Mouse (Mus musculus) 416B (cell line): Measurements from ENCODE around the gene Sigmar1.
A peak's percentile ranks its signal among the peaks of the same experiment; 100 is the strongest.
"Not testable (repeated sequence)": the region's sequence is repeated elsewhere in the genome, so short reads cannot be mapped to it uniquely, and the experiment has no call there.

Source experiments
- DNase-seq: peaks from one replicate; pipeline ENCODE4 v3.0.0; 2011; ENCODE audit warnings: low read depth

Sigmar1 gene

DNA sequence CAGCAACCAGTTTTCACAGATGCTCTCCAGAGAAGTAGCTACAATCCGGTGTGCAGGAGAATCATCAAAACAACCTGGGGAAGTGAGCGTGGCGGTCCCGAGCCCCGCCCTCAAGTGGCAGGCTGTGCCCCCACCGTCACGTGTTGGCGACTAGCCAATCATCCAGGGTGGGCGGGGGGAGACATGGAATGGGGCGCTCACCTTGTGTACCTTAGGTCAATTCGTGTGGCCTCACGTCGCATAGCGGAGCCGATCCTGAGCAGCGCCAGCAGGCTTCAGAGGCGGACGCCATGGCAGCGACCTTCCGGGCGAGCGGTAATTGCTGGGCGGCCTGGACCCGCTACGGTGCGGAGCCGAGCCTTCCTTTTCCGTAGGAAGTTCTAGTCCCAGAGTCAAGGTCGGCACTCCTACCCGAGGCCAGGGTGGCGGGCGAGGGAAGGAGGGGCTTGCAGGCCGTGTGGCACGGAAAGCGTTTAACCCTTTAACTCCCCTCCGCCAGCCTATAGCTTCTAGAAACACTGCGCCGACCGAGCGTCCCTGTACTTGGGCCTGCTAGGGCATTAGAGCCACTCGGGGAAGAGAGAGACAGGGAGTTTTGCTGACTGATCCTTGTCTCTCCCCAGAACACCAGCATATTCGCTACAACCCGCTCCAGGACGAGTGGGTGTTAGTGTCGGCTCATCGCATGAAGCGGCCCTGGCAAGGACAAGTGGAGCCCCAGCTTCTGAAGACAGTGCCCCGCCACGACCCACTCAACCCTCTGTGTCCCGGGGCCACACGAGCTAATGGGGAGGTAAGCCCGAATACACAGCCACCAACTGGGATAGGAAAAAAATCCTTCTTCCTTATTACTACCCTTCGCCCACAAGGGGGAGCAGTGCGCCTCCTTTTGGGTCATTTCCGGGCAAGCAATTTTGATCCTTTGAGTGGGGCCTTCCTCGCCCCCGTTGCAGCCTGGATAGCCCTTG is at the start of gene Sigmar1:
Gene Sigmar1 (minus strand): TSS at position 820 of the 968 bp plus-strand sequence.
- peak; percentile 93 for DNase-seq

DNA sequence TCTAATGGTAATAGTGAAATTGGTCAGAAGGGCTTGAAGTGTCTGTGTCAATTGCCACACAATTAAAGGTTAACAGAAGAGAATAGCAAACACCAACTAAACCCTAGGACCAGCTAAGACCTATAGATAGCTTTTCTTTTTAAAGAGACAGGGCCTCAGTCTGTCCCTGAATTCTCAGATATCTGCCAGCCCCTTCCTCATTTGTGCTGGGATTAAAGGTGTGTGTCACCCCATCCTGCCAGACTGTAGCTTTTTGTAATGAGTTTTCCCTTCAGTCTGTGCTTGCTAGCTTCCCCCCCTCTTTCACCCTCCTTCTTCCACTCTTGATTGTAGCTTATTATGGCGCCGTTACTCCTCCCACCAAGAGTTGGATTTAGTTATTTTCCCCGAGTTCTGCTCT is 27.2 kb upstream of the Sigmar1 start:
- not testable (repeated sequence) for DNase-seq

DNA sequence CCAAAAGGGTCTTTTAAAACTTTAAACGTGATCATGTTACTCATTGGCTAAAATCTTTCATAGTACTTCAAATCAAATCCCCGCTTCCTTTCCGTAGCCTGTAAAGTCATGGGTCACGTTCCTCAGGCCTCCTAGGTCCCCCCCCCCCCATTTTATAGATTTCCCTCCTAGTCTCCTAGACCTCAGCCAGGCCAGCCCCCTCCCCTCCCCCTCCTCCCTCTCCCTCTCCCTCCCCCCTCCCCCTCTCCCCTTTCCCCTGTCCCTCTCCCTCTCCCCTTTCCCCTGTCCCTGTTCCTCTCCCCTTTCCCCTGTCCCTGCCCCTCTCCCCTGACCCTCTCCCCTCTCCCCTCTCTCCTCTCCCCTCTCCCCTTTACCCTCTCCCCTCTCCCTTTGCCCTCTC is 26.8 kb upstream of the Sigmar1 start:
- DNase-seq, result not testable (repeated sequence)

DNA sequence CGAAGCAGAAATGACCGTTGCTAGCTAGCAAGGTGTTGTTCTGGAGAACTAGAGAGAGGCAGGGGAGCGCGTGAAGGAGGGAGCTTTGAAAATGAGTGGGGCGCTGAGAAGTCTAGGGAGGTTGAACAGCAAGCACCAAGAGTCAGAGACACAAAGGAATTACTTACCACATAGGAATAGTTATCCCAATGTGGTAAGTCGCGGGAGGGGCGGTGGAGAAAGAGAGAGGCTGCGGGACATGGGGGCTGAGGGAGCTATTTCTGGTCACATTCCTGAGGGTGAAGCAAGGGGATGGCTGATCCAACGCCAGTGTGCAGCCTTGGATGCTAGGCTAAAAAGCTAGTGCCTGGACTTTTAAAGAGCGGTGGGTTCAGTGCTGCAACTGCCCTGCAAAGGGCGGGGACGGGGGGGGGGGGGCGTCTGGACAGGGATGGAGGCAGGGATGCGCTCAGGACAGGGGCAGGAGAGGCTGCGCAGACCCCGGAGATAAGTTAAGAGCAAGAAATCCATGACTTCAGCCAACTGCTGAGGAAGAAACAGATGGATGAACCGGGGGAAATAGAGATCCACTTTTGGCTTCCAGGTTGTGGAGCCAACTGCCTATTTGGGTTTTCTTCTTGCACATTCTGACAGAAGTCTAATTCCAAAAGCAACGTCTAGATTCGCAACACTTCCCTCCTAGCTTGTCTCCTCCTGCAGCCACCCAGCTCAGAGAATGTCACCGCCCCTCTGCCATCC is 26.0 kb upstream of the Sigmar1 start:
- not testable (repeated sequence) for DNase-seq

GRCm38 (mm10) chr4:41781271-41781670 is 25.3 kb upstream of the Sigmar1 start:
- DNase-seq, result not testable (repeated sequence)

- not testable (repeated sequence) for DNase-seq
Measured at GRCm38 (mm10) chr4:41775840-41776239, 19.9 kb upstream of the Sigmar1 start.

DNA sequence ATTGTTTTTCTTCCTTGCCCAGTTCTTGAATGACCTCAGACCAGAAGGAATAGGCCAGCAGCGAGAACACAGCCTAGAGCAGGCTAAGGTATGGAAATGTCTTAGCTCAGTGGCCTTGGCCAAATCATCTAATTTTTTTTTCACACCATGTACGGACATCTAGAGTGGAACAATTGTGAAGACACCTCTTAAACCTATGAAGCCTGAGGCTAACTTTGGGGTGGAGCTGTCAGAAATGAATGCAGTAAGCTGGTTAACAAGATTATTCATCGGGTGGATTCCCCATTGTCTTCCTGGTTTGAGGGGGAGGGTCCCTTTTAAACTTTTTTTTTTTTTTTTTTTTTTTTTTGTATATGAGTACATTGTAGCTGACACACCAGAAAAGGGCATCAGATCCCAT is 18.5 kb upstream of the Sigmar1 start:
- not testable (repeated sequence) for DNase-seq

- DNase-seq, result not testable (repeated sequence)
Measured at GRCm38 (mm10) chr4:41774002-41774401, 18.0 kb upstream of the Sigmar1 start, which contains the start of gene Ccl27a. Ccl27a (minus strand) TSS chr4:41774247.

GRCm38 (mm10) chr4:41773502-41773901 is 17.5 kb upstream of the Sigmar1 start:
- DNase-seq, result not testable (repeated sequence)

DNA sequence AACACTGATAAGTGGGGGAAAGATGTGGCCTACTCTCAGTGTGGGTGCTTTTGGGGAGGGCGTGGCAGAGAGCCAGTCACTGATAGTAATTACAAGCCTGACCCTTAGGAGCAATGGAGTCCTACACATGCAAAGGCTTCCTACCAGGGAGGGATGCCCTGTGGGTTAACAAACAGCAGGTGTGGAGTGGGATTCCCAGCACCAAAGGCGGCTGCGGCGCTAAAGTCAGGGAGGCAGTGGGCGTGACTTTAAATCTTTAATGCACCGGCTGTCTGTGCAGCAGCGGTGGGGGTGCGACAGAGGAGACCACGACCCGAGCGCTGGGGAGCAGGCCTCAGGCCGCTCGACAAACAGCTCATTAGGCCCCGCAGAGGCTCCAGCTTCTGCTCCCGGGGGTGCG is 17.0 kb upstream of the Sigmar1 start:
- not testable (repeated sequence) for DNase-seq

DNA sequence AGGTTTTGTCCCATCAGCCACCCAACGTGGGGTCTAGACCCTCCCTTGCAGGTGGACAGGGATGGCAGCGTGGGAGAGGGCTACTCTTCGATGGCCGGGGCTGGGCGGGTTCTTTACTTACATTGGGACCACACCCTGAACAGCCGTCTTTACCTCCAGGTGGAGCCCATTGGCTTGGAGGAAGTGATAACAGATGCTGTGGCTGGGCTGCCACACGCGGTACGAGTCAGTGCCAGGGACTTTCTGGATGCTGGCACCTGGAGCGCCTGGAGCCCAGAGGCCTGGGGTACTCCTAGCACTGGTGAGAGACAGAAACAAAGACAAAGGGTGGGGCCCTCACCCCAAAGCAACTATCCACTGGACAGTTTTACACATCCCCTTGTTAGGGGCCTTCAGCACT is 11.3 kb upstream of the Sigmar1 start:
- DNase-seq, result not testable (repeated sequence)

DNA sequence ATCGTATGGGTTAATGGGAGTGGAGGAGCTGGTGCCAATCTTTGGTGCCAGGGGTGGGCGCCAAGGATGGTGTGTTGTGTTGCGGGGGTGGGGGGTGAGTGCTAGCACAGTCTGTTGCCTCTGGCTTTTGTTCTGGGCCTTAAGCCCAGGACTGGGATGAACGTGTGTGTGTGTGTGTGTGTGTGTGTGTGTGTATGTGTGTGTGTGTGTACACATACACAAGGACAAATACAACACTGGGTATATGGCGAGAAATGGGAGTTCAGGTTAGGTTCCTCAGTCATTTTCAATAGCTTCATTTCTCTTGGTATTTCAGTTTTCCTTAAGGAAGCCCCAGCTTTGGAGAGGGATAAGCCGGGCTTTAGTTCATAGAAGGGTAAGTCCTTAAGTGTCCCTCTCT is 7.2 kb upstream of the Sigmar1 start:
- DNase-seq, result not testable (repeated sequence)

- not testable (repeated sequence) for DNase-seq
Measured at GRCm38 (mm10) chr4:41762688-41763114, 6.7 kb upstream of the Sigmar1 start.

DNA sequence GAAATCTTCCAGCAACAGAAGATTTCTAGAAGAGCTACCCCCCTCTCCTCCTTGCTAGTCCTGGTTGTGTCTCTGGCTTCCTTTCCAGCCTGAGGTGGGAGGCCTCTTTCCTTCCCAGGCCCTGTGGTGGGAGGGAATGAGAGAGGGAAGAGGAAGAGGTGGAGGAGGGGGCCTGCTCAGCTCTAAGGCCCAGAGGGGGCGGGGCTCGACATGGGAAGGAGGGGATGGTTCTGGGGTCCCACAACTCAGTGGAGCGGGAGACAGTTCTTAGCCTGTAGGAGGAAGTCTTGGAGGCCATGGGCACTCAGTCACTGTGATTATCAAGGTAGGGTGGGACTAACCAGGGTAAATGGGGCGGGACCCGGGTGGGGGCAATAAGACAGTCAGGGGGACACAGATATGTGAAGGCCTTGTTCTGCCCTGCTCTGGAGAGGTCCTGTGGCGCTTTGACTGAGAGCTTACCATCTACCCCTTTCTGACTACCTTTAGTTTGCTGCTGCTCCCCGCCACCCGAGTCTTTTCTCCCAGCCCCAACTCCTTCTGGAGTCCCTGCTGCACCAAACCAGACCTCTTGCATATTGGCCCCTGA is 6.2 kb upstream of the Sigmar1 start:
- DNase-seq, result no peak

GRCm38 (mm10) chr4:41761680-41762079 is 5.7 kb upstream of the Sigmar1 start:
- no peak for DNase-seq

GRCm38 (mm10) chr4:41760911-41761310 is 5.0 kb upstream of the Sigmar1 start:
- no peak for DNase-seq

- peak; percentile 33 for DNase-seq
Measured at GRCm38 (mm10) chr4:41760288-41760721, 4.3 kb upstream of the Sigmar1 start.

- DNase-seq, result no peak
Measured at GRCm38 (mm10) chr4:41759656-41760287, 3.8 kb upstream of the Sigmar1 start.

DNA sequence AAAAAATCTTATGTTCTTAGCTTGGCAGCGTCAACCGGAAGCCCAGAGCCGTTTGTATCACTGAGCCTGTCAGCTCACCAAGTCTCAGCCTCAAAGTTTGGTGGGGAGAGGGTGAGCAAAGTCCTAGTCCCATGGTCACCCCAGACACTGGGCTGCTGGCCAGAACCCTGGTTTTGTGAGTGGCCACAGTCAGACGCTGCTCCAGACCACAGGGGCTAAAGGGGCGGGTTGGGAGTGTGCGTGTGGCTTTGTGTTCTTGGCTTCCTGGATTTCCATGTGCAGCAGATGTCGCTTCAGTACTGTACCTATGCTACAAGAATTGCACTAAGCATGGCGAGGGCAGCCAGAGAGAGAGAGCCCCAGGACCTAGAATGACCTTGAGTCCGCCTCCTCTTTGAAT is 3.2 kb upstream of the Sigmar1 start:
- DNase-seq, result peak; percentile 82

DNA sequence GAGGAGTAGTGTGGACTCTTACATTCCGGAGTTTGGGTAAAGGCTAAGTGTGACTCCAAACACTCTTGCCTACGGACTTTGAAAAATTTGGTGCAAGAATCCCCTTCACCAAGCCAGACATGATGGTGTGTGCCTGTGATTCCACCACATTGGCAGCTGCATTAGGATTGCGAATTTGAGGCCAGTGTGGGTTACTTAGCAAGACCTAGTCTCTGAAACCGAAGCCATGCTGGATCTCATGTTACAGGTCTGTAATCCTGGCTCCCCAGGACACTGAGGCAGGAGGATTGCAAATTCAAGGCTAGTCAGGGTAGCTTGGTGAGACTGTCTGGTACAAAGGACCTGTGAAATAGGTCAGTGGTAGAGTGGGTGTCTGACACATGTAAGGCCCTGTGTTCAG is 2.7 kb upstream of the Sigmar1 start:
- DNase-seq, result no peak

GRCm38 (mm10) chr4:41758021-41758420 is 2.1 kb upstream of the Sigmar1 start:
- no peak for DNase-seq

DNA sequence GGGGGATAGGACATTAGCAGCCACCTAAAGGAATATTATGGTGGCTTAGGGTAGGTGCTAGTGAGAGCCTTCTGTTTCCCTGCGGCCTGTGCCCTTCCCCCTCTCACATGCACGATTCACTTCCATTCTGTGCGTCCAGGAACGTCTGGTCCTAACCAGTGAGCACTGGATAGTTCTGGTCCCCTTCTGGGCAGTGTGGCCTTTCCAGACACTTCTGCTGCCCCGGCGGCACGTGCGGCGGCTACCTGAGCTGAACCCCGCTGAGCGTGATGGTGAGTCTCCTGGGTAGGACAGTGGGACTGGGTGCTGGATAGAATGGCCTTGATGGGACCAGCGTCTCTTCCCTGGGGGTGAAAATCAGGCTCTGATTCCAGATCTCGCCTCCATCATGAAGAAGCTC is 1.4 kb upstream of the Sigmar1 start:
- no peak for DNase-seq
